Mouse (Mus musculus) spleen, postnatal 14 days (tissue): Measurements from ENCODE around the gene Cited2.

Experiments
- DNase-seq, 2 experiments: peaks; one replicate each; pipeline ENCODE4 v3.0.0; 2021 to 2022; ENCODE audit warnings: low spot score in 2 of 2

Gene Cited2

GRCm38 (mm10) chr10:17722653-17723410 is at the start of gene Cited2:
Cited2 (plus strand) TSS chr10:17723218.
- DNase-seq, result peak; percentile 93 to 95

- DNase-seq, result no peak
Measured at GRCm38 (mm10) chr10:17674454-17674853, 48.6 kb upstream of the Cited2 start.

- DNase-seq, result no peak
Measured at GRCm38 (mm10) chr10:17674869-17675268, 48.1 kb upstream of the Cited2 start.

- DNase-seq, result no peak
Measured at GRCm38 (mm10) chr10:17676464-17676863, 46.6 kb upstream of the Cited2 start.

GRCm38 (mm10) chr10:17677308-17677707 is 45.7 kb upstream of the Cited2 start:
- no peak for DNase-seq

- no peak for DNase-seq
Measured at GRCm38 (mm10) chr10:17680432-17681382, 42.3 kb upstream of the Cited2 start.

GRCm38 (mm10) chr10:17681386-17681785 is 41.6 kb upstream of the Cited2 start:
- no peak for DNase-seq

GRCm38 (mm10) chr10:17683852-17684428 is 39.1 kb upstream of the Cited2 start:
- no peak for DNase-seq

- no peak for DNase-seq
Measured at GRCm38 (mm10) chr10:17689806-17690205, 33.2 kb upstream of the Cited2 start.

- no peak for DNase-seq
Measured at GRCm38 (mm10) chr10:17691709-17692108, 31.3 kb upstream of the Cited2 start.

GRCm38 (mm10) chr10:17695801-17696200 is 27.2 kb upstream of the Cited2 start:
- no peak for DNase-seq

- DNase-seq, result no peak
Measured at GRCm38 (mm10) chr10:17697376-17698265, 25.4 kb upstream of the Cited2 start.

- no peak for DNase-seq
Measured at GRCm38 (mm10) chr10:17705466-17705973, 17.5 kb upstream of the Cited2 start.

- DNase-seq, result no peak
Measured at GRCm38 (mm10) chr10:17710753-17711152, 12.3 kb upstream of the Cited2 start.

GRCm38 (mm10) chr10:17719009-17719570 is 3.9 kb upstream of the Cited2 start:
- DNase-seq, result no peak

- DNase-seq, result no peak
Measured at GRCm38 (mm10) chr10:17719646-17720045, 3.4 kb upstream of the Cited2 start.

- DNase-seq, result no peak
Measured at GRCm38 (mm10) chr10:17720891-17721601, 2.0 kb upstream of the Cited2 start.

- DNase-seq, result peak in 1 of 2 experiments; percentile 20
Measured at GRCm38 (mm10) chr10:17721602-17722121, 1.4 kb upstream of the Cited2 start.

GRCm38 (mm10) chr10:17722158-17722557 is 860 bp upstream of the Cited2 start:
- peak; percentile 82 to 84 for DNase-seq

- no peak for DNase-seq
Measured at GRCm38 (mm10) chr10:17723421-17723841, 413 bp downstream of the Cited2 start.
